Mouse (Mus musculus) T-helper 17 cell (primary cell): ENCODE measurements at regions not wholly inside any gene's neighbourhood (a gene's known extent, or its start where the extent isn't known, plus 50 kb on each side); places are given as distances from the start of the nearest gene placed in this dataset.

Experiments used
- in situ Hi-C, 2 experiments: fragments of 300-600 bp; cut with MboI, MseI; formaldehyde crosslinking; loops; 1 replicate in 1 of 2; 2 replicates in 1 of 2; pipeline ENCODE4 v1.15.1; 2025; ENCODE audit warnings: high pct_unique_total_duplicates in 2 of 2

GRCm38 (mm10) chr9:90827474-90827873 lies 534.7 kb upstream of the Zic4 start:
- in situ Hi-C loops, result no loop called here

GRCm38 (mm10) chr9:90828701-90829100 lies 533.5 kb upstream of the Zic4 start:
- in situ Hi-C loops, result no loop called here

- in situ Hi-C loops, result no loop called here
Observed at GRCm38 (mm10) chr9:90830704-90831103, 531.5 kb upstream of the Zic4 start.

GRCm38 (mm10) chr9:90833743-90834539 lies 528.3 kb upstream of the Zic4 start:
- in situ Hi-C loops, result no loop called here

- in situ Hi-C loops, result no loop called here
Observed at GRCm38 (mm10) chr9:90838184-90838926, 523.9 kb upstream of the Zic4 start.

GRCm38 (mm10) chr9:90851044-90851443 lies 511.2 kb upstream of the Zic4 start:
- in situ Hi-C loops, result no loop called here

- in situ Hi-C loops, result no loop called here
Observed at GRCm38 (mm10) chr9:90871636-90872035, 490.6 kb upstream of the Zic4 start.

- in situ Hi-C loops, result no loop called here
Observed at GRCm38 (mm10) chr9:90884467-90884866, 477.7 kb upstream of the Zic4 start.

GRCm38 (mm10) chr9:90887405-90887804 lies 474.8 kb upstream of the Zic4 start:
- in situ Hi-C loops, result no loop called here

GRCm38 (mm10) chr9:90890801-90891200 lies 471.4 kb upstream of the Zic4 start:
- in situ Hi-C loops, result no loop called here

- in situ Hi-C loops, result no loop called here
Observed at GRCm38 (mm10) chr9:90892816-90893215, 469.4 kb upstream of the Zic4 start.

GRCm38 (mm10) chr9:90903557-90903956 lies 458.7 kb upstream of the Zic4 start:
- in situ Hi-C loops, result loop anchor here in 1 of 2 experiments (25.0 kb wide), 1 partner anchor 691 kb away; no protein-coding TSS in a partner anchor

- in situ Hi-C loops, result loop anchor here in 1 of 2 experiments (25.0 kb wide), 1 partner anchor 694 kb away; no protein-coding TSS in a partner anchor
Observed at GRCm38 (mm10) chr9:90906106-90906505, 456.1 kb upstream of the Zic4 start.

- in situ Hi-C loops, result loop anchor here in 1 of 2 experiments (25.0 kb wide), 1 partner anchor 694 kb away; no protein-coding TSS in a partner anchor
Observed at GRCm38 (mm10) chr9:90906684-90907083, 455.5 kb upstream of the Zic4 start.

GRCm38 (mm10) chr9:90954613-90955012 lies 407.6 kb upstream of the Zic4 start:
- in situ Hi-C loops, result no loop called here

- in situ Hi-C loops, result no loop called here
Observed at GRCm38 (mm10) chr9:90961436-90961835, 400.8 kb upstream of the Zic4 start.

GRCm38 (mm10) chr9:90964043-90964442 lies 398.2 kb upstream of the Zic4 start:
- in situ Hi-C loops, result no loop called here

GRCm38 (mm10) chr9:90978730-90979129 lies 383.5 kb upstream of the Zic4 start:
- in situ Hi-C loops, result no loop called here

GRCm38 (mm10) chr9:90980023-90980802 lies 382.0 kb upstream of the Zic4 start:
- in situ Hi-C loops, result no loop called here

GRCm38 (mm10) chr9:90999178-90999577 lies 363.0 kb upstream of the Zic4 start:
- in situ Hi-C loops, result no loop called here

- in situ Hi-C loops, result no loop called here
Observed at GRCm38 (mm10) chr9:91004214-91004613, 358.0 kb upstream of the Zic4 start.

GRCm38 (mm10) chr9:91040546-91040945 lies 321.7 kb upstream of the Zic4 start:
- in situ Hi-C loops, result no loop called here
